19 mouse cellular contexts compared by ENCODE assay signal in the genomic region with DNA sequence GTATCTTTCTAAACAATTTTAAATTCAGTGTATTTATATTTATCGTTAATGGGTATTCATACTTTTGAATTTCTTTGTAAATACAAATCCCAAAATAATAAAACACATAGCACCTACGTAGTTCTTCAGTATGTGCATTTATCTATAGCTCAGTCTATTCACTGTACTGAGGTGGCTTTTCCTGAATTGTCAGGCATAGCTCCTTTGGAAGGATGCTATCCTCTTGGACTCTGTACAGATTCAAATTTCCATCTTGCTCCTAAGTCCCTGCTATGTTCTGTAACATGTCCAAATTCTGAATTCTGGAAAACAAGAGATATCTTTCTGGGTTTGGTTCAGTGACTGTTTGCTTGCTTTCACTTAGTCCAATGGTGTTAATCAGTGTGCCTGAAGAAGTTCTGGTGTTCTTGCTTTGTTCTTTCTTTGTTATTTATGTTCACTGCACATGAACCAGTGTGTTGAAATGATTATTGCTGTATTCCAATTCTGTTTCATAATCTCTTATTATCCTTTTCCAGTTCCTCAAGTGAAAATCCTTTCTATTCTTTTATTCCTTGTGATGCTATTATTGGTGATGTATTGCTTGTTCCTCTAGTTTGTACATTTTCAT.
DNase-seq lines count a peak whose midpoint lies in the region; ATAC-seq and TF ChIP-seq lines count a peak whose summit lies in the region.
"Had no signal": no experiment of that assay in that cellular context is flagged by ENCODE, and none has a peak within 500 bp of the region (broad histone marks: within the 10 kb centered on the region; RNA-seq: fewer than 3 reads in every experiment).

No protein-coding gene starts in this region.

- H3K27ac ChIP-seq in left cerebral cortex, adult 2 months, result peak overlapping the region; percentile 3; the same call in 1 of the 2 replicates
- H3K27ac ChIP-seq in lung, embryonic 16.5 days (ENCODE audit: low read length), result no peak overlapping the region
- H3K27ac ChIP-seq in limb, embryonic 10.5 days, result peak overlapping the region; percentile 50; the same call in 1 of the 2 replicates
- no peak overlapping the region for H3K27ac ChIP-seq in kidney, embryonic 14.5 days (ENCODE audit: low read depth, low read length)
- no peak overlapping the region for H3K27ac ChIP-seq in midbrain, embryonic 13.5 days
- H3K27ac ChIP-seq: embryonic facial prominence, embryonic 10.5 days; embryonic facial prominence, embryonic 12.5 days; forebrain, embryonic 13.5 days; forebrain, embryonic 15.5 days had no signal

- H3K27me3 ChIP-seq in lung, embryonic 16.5 days (ENCODE audit: control insufficient read depth, insufficient read depth, low read depth, low read length), result no peaks in the 10 kb centered on the region
- H3K27me3 ChIP-seq in limb, embryonic 10.5 days (ENCODE audit: low read depth, poor library complexity, severe bottlenecking), result no peaks in the 10 kb centered on the region
- no peaks in the 10 kb centered on the region for H3K27me3 ChIP-seq in kidney, embryonic 14.5 days (ENCODE audit: control insufficient read depth, insufficient read depth, low read length)
- H3K27me3 ChIP-seq in midbrain, embryonic 13.5 days, result no peaks in the 10 kb centered on the region
- H3K27me3 ChIP-seq: embryonic facial prominence, embryonic 12.5 days; forebrain, embryonic 13.5 days; forebrain, embryonic 15.5 days had no signal

- H3K4me3 ChIP-seq in left cerebral cortex, adult 2 months, result no peak overlapping the region
- H3K4me3 ChIP-seq in lung, embryonic 16.5 days (ENCODE audit: low read length), result no peak overlapping the region
- H3K4me3 ChIP-seq in limb, embryonic 10.5 days, result no peak overlapping the region
- H3K4me3 ChIP-seq in kidney, embryonic 14.5 days (ENCODE audit: low read length), result no peak overlapping the region
- no peak overlapping the region for H3K4me3 ChIP-seq in midbrain, embryonic 13.5 days (replicated peaks)
- H3K4me3 ChIP-seq: embryonic facial prominence, embryonic 10.5 days; embryonic facial prominence, embryonic 12.5 days; forebrain, embryonic 13.5 days; forebrain, embryonic 15.5 days had no signal

- no peak for TF ChIP-seq CTCF in left cerebral cortex, adult 2 months (IDR thresholded peaks at IDR 0.05)

- no peaks in the 10 kb centered on the region for H3K36me3 ChIP-seq in lung, embryonic 16.5 days (ENCODE audit: control insufficient read depth, insufficient read depth, low read length)
- no peaks in the 10 kb centered on the region for H3K36me3 ChIP-seq in limb, embryonic 10.5 days
- no peaks in the 10 kb centered on the region for H3K36me3 ChIP-seq in kidney, embryonic 14.5 days (ENCODE audit: control insufficient read depth, insufficient read depth, low read length)
- no peaks in the 10 kb centered on the region for H3K36me3 ChIP-seq in midbrain, embryonic 13.5 days
- H3K36me3 ChIP-seq: embryonic facial prominence, embryonic 10.5 days; embryonic facial prominence, embryonic 12.5 days; forebrain, embryonic 15.5 days had no signal

- WGBS in lung, embryonic 16.5 days, result 85% methylated on average over 2 of the region's 2 CpGs
- 87% methylated on average over 2 of the region's 2 CpGs for WGBS in limb, embryonic 10.5 days
- 90% methylated on average over 2 of the region's 2 CpGs for WGBS in kidney, embryonic 14.5 days
- 93% methylated on average over 2 of the region's 2 CpGs for WGBS in midbrain, embryonic 13.5 days

- no peaks in the 10 kb centered on the region for H3K4me1 ChIP-seq in lung, embryonic 16.5 days (replicated peaks; ENCODE audit: control insufficient read depth, insufficient read depth, low read length)
- H3K4me1 ChIP-seq in limb, embryonic 10.5 days, result peaks cover 15% of the 10 kb centered on the region
- H3K4me1 ChIP-seq in kidney, embryonic 14.5 days (ENCODE audit: control insufficient read depth, insufficient read depth, low read length), result no peaks in the 10 kb centered on the region
- H3K4me1 ChIP-seq in midbrain, embryonic 13.5 days (replicated peaks), result no peaks in the 10 kb centered on the region
- H3K4me1 ChIP-seq: embryonic facial prominence, embryonic 10.5 days; embryonic facial prominence, embryonic 12.5 days; forebrain, embryonic 13.5 days; forebrain, embryonic 15.5 days had no signal

- H3K9ac ChIP-seq in lung, embryonic 16.5 days (ENCODE audit: low read length), result no peak overlapping the region
- no peak overlapping the region for H3K9ac ChIP-seq in kidney, embryonic 14.5 days (ENCODE audit: low read depth, low read length)
- H3K9ac ChIP-seq in midbrain, embryonic 13.5 days (replicated peaks), result no peak overlapping the region
- H3K9ac ChIP-seq: embryonic facial prominence, embryonic 12.5 days; forebrain, embryonic 13.5 days; forebrain, embryonic 15.5 days had no signal

- peak; percentile 74 for ATAC-seq in lung, embryonic 16.5 days (ENCODE audit: low read depth)
- no peak for ATAC-seq in kidney, embryonic 14.5 days (ENCODE audit: low FRiP score, low TSS enrichment)
- no peak for ATAC-seq in midbrain, embryonic 13.5 days
- ATAC-seq: forebrain, embryonic 13.5 days; forebrain, embryonic 15.5 days had no signal

- DNase-seq in left cerebral cortex, adult 2 months (ENCODE audit: extremely low spot score in 1 of 2, low spot score in 2 of 2), result no peak
- DNase-seq in left cerebral cortex, postnatal 4 days, result no peak
- DNase-seq in lung, postnatal 36 days, result no peak
- no peak for DNase-seq in limb, embryonic 10.5 days (ENCODE audit: low spot score)
- peak; percentile 42 for DNase-seq in telencephalon, adult 2 months (ENCODE audit: low read depth, low spot score)
- DNase-seq: adrenal gland, adult 2 months; adrenal gland, postnatal 10 days; adrenal gland, postnatal 25 days; cerebellum, adult 11-12 months; cerebellum, adult 2 months; cerebellum, adult 9-10 months; cerebellum, postnatal 25 days had no signal

- no peaks in the 10 kb centered on the region for H3K9me3 ChIP-seq in lung, embryonic 16.5 days (ENCODE audit: control insufficient read depth, low read length)
- H3K9me3 ChIP-seq in limb, embryonic 10.5 days (replicated peaks), result no peaks in the 10 kb centered on the region
- no peaks in the 10 kb centered on the region for H3K9me3 ChIP-seq in kidney, embryonic 14.5 days (ENCODE audit: control insufficient read depth, low read length)
- no peaks in the 10 kb centered on the region for H3K9me3 ChIP-seq in midbrain, embryonic 13.5 days
- H3K9me3 ChIP-seq: embryonic facial prominence, embryonic 10.5 days; embryonic facial prominence, embryonic 12.5 days; forebrain, embryonic 13.5 days; forebrain, embryonic 15.5 days had no signal

- H3K4me2 ChIP-seq in lung, embryonic 16.5 days (ENCODE audit: low read depth, low read length), result no peak overlapping the region
- H3K4me2 ChIP-seq in kidney, embryonic 14.5 days (replicated peaks; ENCODE audit: low read depth, low read length), result no peak overlapping the region
- no peak overlapping the region for H3K4me2 ChIP-seq in midbrain, embryonic 13.5 days (replicated peaks)
- H3K4me2 ChIP-seq: embryonic facial prominence, embryonic 12.5 days; forebrain, embryonic 13.5 days; forebrain, embryonic 15.5 days had no signal

- intact Hi-C loops in left cerebral cortex, adult 2 months (cut with DNase I), result no loop called here
- intact Hi-C loops in left cerebral cortex, postnatal 4 days (cut with DNase I), result no loop called here

Comparison
In these comparisons a context has a peak if more than half of its experiments do, and no peak if none do; other contexts are left out.
1. H3K27ac ChIP-seq: peak in left cerebral cortex, adult 2 months (single experiment) and limb, embryonic 10.5 days (single experiment); none in lung, embryonic 16.5 days (single experiment), kidney, embryonic 14.5 days (single experiment) and midbrain, embryonic 13.5 days (single experiment).